Mouse (Mus musculus) urinary bladder, postnatal 25 days (tissue): ENCODE measurements around the gene Stk38.
"Not testable (repeated sequence)": the region's sequence is repeated elsewhere in the genome, so short reads cannot be mapped to it uniquely, and the experiment has no call there.

Experiments
- DNase-seq: peaks from one replicate; pipeline ENCODE4 v3.0.0; 2022; ENCODE audit warnings: low spot score

Gene Stk38

DNA sequence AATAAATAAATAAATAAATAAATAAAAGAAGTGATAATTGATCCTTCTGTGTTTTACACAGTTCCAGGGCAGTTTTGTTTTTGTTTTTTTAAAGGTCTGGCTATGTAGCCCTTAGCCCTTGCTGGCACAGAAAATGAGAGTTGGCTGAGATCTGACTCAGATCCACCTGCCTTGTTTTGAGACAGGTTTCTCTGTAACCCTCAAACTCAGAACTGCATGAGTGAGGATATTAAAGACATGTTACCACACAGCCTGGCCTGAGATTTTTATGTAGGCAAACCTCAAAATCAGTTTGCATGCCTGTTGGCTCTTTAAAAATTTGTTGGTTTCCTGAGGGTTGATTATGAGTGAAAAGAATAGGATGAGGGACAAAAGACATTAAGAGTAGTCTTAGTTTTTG lies 27.7 kb upstream of the Stk38 start:
- no peak for DNase-seq

DNA sequence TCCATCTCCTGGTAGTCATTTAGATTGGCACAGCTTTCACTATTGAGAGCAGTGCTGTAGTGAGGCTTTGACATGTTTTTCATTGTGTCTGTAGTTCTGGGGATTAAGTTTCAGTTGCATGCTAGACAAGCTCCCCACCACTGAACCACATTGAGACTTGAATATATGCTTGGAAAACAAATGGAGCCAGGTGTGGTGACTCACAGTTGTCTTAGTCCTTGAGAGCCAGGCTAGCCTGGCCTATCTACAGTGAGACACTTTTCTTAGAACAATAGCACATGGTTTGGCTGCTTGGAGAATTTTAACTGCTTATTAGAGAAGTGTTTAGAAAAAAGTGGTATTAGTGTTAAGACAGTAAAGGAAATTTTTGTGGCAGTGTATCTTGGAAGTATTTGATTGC lies 26.5 kb upstream of the Stk38 start:
- no peak for DNase-seq

GRCm38 (mm10) chr17:29033569-29034061 lies 25.8 kb upstream of the Stk38 start:
- no peak for DNase-seq

DNA sequence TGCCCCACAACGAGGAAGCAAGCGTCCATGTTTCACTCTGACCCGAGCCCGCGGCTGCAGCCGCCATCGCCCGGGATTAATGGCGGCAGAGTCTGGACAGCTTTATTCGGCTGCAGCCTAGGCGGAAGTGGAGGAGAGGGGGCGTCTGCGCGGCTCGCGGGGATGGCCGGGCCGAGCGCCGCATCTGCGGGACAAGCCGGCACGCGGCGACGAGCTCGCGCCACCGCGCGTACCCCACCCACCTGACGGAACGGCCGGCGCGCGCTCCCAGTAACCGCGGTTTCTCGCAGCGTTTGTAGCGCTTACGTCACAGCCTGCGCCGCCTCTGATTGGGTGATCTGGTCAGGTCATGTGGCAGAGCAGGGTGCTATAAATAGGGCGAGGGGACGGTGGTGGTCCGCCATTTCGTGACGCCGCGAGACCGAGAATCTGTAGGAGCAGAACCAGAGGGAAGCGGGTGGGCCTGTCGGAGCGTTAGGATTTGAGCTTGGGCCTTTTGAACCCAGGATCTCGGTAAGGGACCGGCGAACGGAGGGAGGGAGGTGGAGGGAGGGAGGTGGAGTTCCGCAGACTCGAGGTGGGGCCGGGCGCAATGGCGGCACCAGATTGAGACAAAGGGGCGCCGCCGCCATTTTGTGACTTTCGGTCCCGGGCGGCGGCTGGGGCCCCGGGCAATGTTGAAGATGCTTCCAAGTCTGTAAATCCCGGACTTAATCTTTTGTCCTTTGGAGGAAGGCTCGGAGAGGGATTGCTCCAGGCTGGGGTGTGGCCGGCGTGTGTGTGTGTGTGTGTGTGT lies 24.7 kb upstream of the Stk38 start, which contains the start of gene Srsf3:
TSS of gene Srsf3 (plus strand) at position 355 of the 796 bp plus-strand sequence.
- peak; percentile 96 for DNase-seq

DNA sequence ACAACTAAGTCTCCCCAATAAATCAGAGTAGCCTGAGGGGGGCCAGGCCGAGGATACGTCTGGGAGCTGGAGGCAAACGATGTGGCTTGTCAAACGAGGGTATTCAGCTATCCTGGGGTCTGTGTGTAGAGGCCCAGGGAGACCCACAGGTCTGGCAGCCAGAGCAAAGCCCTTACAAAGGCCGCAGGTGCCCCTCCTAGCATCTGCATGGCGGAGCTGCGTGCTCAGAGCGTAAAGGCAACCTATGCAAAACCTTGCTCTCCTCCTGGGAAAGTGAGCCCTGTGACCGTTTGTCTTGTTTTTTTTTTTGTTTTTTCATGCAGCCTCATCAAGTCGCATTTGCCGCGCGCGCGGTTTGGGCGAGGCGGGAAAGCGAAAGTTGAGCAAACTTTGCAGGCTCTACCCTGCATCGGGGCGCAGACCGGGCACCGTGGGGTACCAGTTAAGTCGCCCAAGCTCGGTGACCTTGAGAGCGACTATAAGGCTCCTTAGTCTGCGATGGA lies 24.0 kb upstream of the Stk38 start:
- DNase-seq: peak; percentile 35

DNA sequence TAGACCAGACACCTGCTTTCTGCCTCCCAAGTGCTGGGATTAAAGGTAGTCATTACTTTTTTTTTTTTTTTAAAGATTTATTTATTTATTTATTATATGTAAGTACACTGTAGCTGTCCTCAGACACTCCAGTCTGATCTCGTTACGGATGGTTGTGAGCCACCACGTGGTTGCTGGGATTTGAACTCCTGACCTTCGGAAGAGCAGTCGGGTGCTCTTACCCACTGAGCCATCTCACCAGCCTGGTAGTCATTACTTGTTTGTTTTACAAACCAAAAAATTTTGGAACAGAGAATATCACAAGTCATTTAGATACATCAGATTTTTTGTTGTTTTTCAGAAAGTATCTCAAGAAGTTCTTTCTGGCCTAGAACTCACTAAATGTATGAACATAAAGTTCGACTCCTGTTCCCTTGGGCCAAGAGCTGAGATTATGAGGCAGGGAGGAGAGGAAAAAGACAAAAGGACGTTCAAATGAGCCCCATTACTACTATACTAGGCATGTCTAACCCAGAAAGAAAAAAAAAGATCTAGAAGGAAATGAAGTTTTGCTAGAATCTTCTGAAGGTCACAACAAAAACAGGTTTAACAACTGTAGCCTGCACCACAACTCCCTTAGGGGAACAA lies 23.4 kb upstream of the Stk38 start:
- DNase-seq: not testable (repeated sequence)

DNA sequence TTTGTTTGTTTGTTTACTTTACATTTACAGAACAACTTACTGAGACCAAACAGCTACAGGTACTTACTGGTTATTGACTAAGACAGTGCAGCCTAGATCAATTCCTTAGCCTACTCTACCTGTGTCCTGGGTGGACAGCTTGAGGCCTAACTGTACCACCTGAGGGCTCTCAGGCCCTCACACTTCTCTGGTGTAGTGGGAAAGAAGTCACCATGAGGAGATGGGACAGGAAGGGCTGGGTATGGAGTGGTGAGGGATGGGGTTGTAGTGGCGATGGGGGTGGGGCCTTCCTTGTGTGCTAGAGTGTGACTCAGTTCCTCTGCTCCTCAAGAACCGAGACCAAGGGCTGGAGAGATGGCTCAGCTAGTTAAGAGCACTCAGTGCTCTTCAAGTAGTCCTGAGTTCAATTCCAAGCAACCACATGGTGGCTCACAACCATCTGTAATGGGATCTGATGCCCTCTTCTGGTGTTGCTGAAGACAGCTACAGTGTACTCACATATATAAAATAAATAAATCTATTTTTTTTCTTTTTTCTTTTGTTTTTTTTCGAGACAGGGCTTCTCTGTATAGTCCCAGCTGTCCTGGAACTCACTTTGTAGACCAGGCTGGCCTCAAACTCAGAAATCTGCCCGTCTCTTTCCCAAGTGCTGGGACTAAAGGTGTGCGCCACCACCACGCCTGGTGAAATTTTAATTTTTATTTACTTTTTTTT lies 22.7 kb upstream of the Stk38 start:
- no peak for DNase-seq

DNA sequence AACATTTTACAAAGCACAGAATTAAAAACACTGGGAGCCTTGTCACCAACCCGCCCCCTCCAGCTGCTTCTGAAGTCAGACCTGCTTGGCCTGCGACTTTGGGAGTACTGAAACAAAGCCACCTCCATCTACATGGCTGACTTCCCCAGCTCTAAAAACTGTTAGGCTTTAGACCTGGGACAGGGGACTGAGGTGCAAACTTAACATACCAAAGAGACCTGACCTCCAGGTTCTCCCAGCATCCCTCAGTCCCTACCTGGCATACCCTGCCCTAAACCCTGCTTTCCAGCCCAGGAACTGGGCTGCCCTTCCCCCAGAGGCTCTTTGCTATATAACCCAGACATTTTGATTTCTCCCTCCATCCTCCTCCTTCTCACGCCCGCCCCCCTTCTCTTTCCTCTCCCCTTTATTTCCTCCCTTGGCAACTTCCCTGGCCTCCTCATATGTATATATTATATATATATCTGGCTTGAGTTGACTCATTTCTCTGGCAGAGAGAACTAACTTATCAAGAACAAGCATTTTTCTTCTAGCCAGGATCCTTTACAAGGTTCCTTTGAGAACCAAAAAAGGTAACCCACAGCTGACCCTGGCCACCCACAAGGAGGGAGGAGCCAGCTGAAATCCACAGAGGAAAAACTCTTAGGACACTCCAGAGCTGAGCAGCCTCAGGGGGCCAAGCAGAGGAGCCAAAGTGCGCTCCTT lies 19.0 kb upstream of the Stk38 start:
- no peak for DNase-seq

GRCm38 (mm10) chr17:29024896-29025565 lies 17.2 kb upstream of the Stk38 start:
- DNase-seq: no peak

- DNase-seq: no peak
Measured at GRCm38 (mm10) chr17:29024047-29024892, 16.5 kb upstream of the Stk38 start.

DNA sequence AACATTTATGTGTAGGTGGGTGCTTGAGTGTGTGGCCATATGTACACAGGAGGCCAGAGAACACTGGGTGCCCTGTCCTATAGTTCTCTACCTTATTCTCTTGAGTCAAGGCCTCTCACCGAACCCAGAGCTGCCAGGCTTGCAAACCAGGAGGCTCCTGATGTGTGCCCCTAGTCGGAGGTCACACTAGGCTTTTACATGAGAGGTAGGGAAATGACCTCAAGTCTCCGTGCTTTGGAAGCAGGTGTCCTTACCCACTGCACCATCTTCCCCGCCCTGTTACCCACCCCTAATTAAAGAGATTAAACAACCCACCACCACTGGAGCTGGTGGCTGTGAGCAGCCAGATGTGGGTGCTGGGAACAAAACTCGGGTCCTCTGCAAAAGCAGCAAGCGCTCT lies 15.6 kb upstream of the Stk38 start:
- no peak for DNase-seq

DNA sequence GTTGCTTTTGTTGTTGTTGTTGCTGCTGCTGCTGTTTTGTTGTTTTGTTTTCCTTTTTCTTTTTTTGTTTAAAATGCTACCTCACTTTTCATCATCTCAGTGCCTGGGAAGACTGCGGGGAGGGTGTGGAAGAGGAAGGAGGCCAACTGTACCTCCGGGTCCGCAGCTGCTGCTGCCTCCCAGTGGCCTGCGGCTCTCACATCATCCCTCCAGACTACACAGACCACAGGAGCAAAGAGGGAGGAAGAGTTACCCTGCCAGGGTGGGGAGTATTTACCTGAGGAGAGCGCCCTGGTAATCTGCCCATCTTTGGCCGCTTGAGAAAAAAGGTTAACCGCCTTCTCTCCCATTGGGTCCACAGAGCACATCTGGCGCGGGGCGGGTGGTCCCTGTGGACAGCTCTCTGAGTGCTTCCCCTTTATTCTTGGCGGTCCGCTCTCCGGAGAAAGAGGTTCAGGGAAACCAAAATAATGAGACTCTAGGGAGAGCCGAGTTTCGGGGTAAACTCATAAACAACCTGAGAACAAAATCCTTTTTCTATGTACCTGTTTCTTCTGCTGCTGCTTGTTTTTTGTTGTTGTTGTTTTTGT lies 14.5 kb upstream of the Stk38 start:
- DNase-seq: no peak

DNA sequence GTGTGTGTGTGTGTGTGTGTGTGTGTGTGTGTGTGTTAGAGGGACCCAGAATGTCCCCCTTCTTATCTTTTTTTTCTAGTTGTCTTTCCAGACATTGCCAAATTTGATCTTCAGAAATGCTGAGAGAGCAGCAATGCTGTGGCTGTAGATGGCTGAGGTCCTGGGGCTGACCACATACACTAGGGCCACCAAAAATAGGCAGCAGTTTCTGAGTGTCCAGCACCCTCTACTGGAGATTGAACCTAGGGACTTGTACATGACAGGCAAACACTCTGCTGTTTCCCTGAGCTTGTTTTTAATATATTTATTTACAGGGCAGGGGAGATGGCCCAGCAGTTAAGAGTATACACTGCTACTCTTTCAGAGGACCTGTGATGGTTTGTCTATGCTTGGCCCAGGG lies 12.6 kb upstream of the Stk38 start:
- DNase-seq: no peak

GRCm38 (mm10) chr17:29019391-29019790 lies 11.6 kb upstream of the Stk38 start:
- no peak for DNase-seq

DNA sequence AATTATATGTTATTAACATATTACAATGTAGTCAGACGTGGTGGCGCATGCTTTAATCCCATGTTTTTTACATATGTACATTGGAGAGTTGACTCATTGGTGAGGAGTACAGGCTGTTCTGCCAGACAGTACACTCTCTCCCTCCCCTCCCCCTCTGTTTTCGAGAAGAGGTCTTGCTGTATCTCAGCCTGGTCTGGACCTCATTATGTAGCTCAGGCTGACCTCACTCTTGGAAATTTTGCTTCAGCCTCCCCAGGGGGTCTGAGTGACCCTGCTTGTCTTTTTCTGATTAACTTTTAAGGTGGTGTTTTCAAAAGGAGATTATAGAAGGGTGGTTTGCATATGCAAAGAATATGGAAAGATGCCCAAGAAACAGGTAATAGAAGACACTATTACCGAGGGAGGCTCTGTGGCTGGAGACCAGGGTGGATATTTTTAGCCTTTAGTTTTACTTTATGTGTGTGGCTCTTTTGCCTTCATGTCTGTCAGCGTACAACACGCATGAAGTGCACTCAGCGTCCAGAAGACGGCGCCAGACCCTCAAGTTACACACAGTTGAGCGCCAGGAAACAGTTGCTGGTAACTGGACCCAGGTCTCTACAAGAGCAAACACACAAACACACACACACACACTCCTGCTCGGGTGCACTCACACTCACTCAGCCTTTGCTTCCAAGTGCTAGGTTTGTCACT lies 10.6 kb upstream of the Stk38 start:
- no peak for DNase-seq

- no peak for DNase-seq
Measured at GRCm38 (mm10) chr17:29016705-29017104, 8.9 kb upstream of the Stk38 start.

GRCm38 (mm10) chr17:29015638-29016037 lies 7.8 kb upstream of the Stk38 start:
- no peak for DNase-seq

DNA sequence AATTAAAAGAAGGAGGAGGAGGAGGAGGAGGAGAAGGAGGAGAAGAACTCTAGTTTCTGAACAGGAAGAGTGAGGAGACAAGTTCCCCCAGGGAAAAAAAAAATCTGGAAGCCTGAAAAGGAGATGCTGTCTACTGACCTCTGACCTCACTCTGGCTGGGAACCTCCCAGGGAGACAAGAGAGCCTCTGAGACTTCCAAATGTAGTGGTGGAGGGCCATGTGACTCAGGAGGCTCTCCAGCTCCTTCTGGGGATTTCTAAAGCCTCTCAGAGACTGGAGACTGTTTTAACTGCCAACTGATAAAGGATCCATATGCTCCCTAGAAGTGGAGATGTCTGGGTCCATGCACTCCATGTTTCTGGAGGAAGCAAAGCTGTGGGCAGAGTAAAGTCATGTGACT lies 6.4 kb upstream of the Stk38 start:
- no peak for DNase-seq

GRCm38 (mm10) chr17:29009181-29009580 lies 1.4 kb upstream of the Stk38 start:
- DNase-seq: no peak

DNA sequence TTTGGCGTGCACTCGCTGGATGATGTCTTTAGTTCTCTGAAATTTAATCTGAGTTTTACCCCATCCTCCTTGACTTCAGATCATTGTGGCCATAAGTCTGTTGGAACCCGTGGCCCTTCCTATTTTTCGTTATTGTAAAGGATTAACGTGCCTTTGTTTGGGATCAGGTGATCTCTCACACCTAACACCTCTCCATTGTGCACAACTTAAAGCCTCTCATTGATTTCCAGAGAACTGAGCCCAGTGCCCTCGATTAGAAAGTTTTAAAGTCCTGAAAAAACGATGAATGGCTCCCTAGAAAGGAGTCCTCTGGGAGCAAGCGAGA lies 493 bp upstream of the Stk38 start:
- DNase-seq: no peak
